Mouse (Mus musculus): Measurements from ENCODE around the gene Crcp. TPM values are rescaled to one million over a fixed set of nuclear protein-coding genes. Genes with fewer than 3 reads are reported as not detected.
A peak's percentile ranks its signal among the peaks of the same experiment; 100 is the strongest.

Gene Crcp
- total RNA-seq, 2 experiments from 2014 or later, result 52.0 to 67.6 TPM

DNA sequence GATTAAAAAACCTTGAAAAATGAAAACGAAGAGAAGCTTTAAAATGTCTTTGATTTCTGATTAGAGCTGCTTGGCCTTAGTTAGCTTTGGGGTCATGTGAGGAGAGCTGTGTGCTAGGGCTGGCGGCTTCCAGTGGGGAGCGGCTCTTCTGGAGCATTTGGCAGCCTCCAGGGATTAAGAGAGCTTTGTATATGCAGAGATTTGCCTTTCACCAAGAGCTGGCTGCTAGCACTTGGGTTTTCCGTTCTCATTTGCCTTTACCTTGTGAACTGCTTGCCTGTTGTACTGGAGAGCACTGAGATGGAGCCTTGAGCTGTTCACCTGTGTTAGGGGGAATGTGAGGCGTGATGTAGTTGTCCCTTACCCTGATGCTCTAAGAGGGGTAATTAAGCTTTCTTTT is 23.4 kb downstream of the Crcp start:
- no peak for ATAC-seq (replicated peaks; ENCODE audit: poor library complexity, severe bottlenecking)

DNA sequence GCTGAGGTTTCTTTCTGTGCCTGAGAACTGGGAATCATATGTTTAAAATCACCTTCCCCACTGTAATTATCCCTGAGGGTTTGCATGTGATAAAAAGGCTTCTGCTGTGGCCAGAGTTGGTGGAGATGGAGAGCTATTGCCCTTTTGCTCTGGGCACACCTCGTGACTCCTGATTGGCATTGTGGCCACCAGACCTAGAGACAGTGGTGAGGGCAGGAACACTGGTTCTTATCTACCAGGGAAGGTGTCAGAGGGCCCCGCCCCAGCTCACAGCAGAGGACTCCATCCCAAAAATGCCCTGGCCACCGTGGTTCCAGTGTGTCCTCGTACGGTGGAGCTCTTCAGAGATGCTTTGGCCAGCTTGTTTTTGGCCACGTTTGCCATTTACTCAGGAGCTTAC is 23.9 kb downstream of the Crcp start:
- ATAC-seq (replicated peaks; ENCODE audit: poor library complexity, severe bottlenecking), result no peak

DNA sequence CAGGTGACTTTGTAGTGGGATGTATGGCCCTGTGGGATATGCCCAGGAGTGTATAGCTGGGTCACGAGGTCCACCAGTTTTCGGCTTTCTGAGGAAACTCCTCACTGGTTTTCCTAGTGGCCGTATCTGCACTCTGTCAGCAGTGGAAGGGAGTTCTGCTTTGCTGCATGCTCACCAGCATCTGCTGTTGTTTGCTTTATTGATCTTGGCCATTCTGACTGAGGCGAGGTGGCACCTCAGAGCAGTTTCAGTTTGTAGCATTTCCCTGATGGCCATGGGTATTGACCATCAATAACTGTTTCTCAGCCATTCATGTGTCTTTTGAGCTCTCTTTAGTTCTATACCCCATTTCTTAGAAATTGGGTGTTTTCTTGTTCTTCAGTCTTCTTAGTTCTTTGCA is 26.6 kb downstream of the Crcp start:
- ATAC-seq (replicated peaks; ENCODE audit: poor library complexity, severe bottlenecking), result no peak

DNA sequence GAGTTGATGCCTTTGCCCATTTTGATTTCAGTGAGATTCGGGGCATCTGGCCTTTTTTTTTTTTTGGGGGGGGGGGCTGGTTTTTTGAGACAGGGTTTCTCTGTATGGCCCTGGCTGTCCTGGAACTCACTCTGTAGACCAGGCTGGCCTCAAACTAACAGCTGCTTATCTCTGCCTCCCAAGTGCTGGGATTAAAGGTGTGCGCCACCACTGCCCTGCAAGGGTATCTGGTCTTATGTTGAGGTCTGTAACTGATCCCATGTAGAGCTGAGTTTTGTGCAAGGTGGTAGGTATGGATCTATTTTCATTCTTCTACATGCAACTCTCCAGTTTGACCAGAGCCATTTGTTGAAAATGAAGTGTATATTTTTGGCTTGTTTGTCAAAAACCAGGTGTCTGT is 27.2 kb downstream of the Crcp start:
- no peak for ATAC-seq (replicated peaks; ENCODE audit: poor library complexity, severe bottlenecking)

DNA sequence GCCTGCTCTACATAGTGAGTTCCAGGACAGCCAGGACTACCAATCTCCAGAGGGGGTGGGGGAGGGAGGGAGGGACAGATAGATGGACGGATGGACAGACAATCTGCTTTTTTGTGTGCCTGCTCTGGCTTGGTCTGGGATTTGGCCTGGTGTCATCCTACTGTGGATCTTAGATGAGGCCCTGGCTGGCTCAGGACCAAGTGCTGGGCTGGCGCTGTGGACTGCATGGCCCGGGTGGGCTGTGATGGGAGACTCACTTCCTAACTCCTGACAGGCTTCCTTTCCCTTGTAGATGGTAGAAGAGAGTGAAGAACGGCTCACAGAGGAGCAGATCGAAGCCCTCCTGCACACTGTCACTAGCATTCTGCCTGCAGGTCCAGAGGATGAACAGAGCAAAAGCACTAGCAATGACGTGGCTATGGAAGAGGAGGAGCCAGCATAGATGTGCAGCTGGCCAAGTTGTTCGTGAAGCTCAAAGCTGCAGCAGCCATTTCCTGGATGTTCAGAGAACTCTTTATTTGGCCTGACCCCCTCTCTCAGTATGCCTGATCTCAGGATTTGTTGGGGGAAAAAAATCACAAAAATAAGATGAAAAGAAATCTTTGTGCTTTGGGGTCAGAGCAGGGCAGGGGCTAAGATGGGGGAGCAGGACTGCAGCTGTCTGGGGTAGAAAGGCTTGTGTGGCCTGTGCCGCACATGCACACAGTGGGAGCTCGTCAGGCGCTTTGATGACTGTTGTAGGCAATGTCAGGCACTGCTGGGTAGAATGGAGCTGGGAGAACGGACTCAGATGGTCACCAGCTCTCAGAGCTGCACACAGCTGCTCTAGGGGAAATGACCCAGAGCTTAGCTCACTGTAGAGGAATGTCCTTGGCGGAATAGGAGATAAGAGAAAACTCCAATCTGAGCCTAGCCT is 30.6 kb downstream of the Crcp start:
- no peak for ATAC-seq (replicated peaks; ENCODE audit: poor library complexity, severe bottlenecking)

DNA sequence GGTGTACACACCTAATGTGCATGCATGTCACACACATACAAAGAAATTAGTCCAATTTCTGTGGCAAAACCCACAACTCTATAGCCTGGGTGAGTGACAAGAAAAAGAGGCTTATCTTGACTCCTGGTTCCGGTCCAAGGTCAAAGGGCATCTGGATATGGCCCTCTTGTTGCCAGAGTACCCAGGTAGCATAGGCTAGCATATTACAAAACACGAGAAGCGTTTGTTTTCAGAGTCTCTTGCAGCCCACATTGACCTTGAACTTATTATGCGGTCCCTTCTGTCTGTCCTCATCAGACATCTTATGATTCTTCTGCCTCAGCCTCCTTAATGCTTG is 31.2 kb downstream of the Crcp start:
- no peak for ATAC-seq (replicated peaks; ENCODE audit: poor library complexity, severe bottlenecking)

DNA sequence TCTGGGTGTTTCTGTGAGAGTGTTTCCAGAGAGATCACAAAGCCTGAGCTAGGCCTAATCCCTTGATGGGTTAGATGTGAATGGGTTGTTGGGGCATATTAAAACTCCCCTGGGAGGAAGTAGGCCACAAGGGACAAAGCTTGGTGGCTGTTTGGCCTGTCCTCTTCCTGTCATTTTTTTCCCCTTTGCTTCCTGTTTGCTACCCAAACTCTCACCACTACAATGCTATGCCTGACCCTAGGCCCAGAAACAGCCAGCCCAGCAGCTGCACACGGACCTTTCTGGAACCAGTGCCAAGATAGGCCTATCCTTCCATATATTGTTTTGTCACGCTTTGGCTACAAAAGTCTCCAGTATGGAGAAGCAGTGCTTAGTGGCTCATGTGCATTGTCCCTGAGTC is 33.0 kb downstream of the Crcp start:
- no peak for ATAC-seq (replicated peaks; ENCODE audit: poor library complexity, severe bottlenecking)

DNA sequence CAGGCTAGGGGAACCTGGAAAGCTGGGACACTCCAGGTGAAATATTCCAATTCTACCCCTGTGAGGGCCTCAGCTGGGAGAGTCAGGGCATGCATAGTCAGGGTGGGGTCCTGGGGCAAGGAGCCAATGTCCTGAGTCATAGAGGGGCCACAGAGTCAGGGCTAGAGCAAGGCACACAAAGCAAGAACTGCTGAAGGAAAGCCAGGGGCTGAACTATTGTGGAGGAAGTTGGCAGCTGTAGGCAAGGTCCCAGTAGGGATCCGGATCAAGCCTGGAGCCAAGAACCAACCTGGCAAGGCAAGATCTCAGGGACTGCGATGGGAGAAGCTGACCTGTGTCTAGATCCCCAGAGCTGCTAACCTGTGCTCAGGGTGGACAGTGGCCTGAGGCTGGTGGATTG is 34.7 kb downstream of the Crcp start:
- no peak for ATAC-seq (replicated peaks; ENCODE audit: poor library complexity, severe bottlenecking)

DNA sequence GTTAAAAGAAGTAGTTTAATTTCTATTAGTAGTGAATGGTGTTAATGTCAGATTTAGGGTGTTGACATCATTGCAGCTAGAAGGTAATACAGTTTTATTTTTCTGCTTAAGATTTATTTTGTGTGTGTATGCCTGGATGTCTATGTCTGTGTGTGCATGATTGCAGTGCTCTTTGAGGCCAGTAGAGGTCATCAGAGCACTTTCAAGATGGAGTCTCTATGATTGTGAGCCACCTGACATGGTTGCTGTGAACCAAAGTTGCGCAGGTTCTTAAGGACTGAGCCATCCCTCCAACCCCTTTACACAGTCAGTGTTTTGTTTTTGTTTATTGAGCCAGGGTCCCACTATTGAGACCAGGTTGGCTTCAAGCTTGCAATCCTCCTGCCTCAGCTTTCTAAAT is 36.5 kb downstream of the Crcp start:
- ATAC-seq (replicated peaks; ENCODE audit: poor library complexity, severe bottlenecking), result peak; percentile 82

DNA sequence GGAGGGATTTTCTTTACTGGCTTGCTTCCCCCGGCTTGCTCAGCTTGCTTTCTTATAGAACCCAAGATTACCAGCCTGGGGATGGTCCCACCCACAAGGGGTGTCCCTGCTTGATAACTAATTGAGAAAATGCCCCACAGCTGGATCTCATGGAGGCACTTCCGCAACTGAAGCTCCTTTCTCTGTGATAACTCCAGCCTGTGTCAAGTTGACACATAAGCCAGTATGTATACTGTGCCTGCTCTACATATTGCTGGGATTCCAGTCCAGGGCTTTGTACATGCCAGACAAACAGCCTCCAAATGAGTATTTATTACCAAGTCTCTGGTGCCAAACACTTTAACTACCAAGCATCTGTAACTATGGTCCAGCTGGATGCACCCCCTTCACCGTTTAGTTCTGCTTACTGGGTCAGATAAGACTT is 38.8 kb downstream of the Crcp start:
- no peak for ATAC-seq (replicated peaks; ENCODE audit: poor library complexity, severe bottlenecking)

DNA sequence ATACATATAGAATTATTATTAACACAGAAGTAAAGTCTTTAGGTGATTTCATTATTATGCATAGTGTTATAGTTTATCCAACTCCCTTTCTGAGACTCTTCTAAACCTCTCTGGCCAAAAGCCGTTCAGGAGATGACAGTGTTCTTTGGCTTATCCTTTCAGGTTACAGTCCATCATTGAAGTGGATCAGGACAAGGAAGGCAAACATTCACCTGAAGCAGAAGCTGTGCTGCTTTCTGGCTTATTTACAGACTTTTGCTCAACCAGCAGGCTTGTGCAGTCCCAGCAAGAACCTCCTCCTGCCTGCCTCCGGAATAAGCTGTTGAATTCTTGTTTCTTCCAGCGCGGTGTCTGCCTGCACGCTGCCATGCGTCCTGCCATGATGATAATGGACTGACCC is 43.9 kb downstream of the Crcp start, which contains the start of gene Tpst1:
Gene Tpst1 (plus strand): TSS at position 301 of the 400 bp plus-strand sequence.
- no peak for ATAC-seq (replicated peaks; ENCODE audit: poor library complexity, severe bottlenecking)

DNA sequence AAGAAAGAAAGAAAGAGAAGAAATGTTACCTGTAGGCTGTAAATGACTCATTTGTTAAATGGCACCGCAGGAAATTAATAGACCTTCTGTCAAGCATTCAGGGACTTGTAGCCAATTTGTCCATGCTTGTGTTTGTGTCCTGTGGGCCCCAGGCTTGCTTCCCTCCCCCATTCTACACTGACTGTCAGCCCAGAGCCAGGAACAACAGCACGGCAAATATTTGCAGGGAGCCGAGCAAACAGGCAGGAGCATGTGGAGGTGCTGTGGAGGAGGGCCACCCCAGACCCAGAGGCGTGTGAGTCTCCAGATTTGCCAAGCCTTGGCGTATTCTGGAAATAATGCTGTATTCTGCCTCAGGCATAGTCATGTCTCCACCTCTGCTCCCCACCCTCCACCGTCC is 45.4 kb downstream of the Crcp start:
- no peak for ATAC-seq (replicated peaks; ENCODE audit: poor library complexity, severe bottlenecking)

DNA sequence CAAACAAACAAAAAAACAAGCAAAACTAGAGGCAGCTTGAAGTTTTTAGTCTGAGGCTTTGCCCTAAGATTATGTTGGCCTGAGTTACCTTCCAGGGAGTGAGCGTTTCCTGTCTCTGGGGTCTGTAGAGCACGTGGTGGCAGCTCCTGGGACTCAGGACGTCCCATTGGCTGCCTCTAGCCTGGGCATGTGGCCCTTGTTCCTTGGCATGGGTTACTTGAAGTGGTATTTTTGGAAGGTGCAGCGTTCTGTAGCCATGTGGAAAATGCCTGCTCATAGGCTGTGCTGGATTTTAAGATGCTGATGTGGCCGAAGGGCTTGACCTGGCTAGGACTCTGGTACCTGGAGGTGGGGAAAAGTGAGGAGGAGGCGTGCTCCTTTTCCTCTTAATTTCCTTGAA is 47.3 kb downstream of the Crcp start:
- ATAC-seq (replicated peaks; ENCODE audit: poor library complexity, severe bottlenecking), result no peak

DNA sequence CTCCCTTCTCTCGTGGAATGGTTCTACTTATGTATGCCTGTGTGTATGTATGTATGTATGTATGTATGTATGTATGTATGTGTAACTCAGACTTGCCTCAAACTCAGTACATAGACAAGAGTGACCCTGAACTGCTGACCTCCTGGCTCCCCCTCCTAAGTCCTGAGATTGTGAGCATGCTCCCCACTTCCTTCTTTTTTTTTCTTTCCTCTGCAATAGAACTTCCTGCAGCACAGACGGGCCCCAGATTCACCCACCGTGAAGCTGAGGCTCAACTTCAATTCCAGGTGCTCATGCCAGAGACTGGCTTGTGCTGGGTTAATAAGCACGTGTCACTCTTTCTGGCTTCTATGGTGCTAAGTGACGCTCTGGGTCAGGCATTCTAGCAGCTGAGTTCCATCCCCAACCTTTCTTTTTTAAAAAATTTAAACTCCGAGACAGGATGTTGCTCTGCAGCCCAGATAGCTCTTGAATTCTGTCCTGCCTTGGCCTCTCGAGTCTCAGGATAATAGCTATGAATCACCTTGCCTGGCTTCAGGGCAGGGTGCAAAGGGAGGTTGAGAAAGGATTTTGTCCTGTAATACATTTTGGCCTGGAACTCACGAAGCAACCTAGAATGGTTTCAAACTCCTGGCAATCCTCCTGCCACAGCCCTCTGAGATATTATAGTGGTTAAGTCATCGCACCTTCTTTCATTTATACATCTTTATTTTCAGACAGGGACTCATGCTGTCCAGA is 49.2 kb downstream of the Crcp start:
- peak; percentile 44 for ATAC-seq (replicated peaks; ENCODE audit: poor library complexity, severe bottlenecking)

DNA sequence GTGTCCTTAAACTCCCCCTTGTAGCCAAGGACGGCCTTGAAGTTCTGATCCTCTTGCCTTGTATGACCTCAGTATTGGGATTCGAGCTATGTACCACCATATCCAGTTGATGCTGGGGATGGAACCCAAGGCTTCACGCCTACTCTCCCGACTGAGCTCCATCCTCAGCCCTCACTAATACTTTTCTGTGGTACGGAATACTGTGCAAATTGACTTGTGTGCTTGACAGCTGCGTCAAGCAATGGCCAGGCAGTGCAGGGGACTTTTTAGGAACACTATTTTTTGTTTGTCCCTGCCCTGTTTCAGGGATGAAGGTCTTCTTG is 49.7 kb downstream of the Crcp start:
- ATAC-seq (replicated peaks; ENCODE audit: poor library complexity, severe bottlenecking), result no peak

DNA sequence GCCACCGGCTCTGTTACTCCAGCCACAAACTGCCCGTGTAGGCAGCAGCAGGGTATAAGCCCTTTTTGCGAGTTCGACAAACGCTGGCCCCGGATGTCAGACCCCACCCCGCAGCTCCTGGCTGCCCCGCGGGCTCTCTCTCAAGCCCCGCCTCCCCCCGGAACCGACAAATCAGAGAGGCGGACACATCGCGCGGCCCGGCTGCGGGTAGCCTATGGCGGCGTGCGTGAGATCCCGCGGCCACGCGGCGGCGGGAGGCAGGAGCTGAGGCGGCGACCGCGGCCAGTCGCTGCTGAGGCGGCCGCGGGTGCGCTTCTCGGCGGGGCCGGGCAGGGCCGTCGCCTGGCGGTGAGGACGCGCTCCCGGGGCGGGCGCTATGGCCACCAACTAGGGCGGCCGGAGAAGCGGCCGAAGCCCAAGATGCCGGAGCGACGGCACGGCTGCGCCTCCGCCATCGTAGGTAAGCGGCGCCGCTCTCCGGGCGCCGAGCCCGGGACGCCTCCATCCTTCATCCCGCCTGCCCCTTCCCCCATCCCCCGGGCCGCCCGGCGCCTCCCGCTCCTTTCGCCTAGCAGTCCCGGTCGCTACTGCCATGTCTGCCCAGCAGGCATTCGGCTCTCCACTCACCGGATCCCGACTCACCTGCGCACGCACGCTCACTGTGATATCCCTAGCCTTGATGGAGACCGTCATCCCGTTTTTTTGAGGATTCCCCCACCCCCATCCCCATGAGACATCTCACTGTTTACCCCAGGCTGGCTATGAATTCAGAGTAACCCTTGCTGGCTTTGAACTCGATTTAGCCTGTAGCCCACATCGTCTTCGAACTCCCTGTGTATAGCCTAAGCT is 50.3 kb downstream of the Crcp start:
- ATAC-seq (replicated peaks; ENCODE audit: poor library complexity, severe bottlenecking), result peak; percentile 81

DNA sequence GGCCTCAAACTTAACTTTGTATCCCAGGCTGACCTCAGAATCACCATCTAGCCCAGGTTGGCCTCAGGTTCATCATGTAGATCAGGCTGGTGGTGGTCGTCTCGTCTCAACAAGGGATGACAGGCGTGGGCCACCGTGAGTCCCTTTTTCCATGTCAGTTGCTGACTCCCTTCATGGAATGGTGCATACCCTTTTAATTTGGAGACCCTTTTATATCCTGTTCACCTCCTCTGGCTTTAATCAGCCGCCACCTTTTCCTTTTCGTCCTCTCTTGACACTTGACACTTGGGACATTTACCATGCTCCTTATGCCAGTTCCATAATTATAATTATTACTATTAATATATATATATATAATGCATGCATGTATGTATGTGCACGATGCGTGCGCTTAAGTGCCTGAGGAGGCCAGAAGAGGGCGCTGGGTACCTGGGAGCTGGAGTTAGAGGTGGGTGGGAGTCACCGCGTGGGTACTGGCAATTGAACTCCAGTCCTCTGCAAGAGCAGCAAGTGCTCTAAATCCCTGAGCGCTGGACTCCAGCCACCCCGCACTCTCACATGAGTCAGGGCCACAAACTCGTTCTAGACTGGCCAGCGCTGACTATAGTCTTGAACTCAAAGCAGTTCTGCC is 51.1 kb downstream of the Crcp start:
- no peak for ATAC-seq (replicated peaks; ENCODE audit: poor library complexity, severe bottlenecking)

DNA sequence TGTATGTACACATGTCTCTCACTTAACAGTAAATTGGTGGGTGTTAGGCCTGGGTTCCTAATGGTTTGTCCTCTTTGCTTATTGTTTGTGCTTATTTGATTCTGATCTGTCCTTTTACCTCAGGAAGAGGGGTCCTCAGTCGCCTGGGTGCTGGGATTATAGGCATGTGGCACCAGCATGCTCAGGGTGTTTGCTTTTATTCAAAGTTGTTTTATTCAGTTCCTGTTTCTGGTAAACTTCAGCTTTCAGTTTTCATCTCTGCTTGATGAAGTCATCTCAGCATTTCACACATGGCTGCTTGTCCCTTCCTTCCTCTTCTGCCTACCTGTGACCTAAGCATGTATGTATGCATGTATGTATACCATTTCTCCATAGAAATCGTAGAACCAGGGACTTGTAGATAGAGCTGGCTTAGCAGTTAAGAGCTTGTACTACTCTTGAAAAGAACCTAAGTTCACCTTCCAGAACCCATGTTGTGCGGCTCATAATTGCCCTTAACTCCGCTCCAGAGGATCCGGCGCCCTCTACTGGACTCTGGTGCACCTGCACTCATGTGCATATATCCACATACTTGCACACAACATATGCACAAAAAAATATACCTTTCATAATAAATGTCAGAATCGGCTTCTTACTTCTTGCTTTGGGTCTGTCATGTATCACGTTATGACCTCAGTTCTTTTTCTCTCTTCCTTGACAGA is 52.2 kb downstream of the Crcp start:
- peak; percentile 64 for ATAC-seq (replicated peaks; ENCODE audit: poor library complexity, severe bottlenecking)

DNA sequence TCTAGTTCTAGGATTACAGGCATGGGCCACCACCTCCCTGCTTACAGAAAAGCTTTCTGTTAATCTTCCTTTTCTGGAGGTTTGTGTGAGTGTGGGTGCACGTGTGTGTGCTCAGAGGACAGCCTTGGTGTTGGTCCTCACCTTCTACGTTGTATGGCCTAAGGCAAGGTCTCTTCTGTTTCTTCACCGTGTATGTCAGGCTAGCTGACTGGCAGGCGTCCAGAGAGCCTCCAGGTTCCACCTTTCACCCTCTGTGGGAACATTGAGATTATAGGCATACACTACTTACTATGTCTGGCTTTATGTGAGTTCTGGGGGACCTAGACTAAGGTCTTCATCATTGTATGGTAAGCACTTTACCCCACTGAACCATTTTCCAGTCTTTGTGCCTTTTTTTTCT is 53.3 kb downstream of the Crcp start:
- no peak for ATAC-seq (replicated peaks; ENCODE audit: poor library complexity, severe bottlenecking)

DNA sequence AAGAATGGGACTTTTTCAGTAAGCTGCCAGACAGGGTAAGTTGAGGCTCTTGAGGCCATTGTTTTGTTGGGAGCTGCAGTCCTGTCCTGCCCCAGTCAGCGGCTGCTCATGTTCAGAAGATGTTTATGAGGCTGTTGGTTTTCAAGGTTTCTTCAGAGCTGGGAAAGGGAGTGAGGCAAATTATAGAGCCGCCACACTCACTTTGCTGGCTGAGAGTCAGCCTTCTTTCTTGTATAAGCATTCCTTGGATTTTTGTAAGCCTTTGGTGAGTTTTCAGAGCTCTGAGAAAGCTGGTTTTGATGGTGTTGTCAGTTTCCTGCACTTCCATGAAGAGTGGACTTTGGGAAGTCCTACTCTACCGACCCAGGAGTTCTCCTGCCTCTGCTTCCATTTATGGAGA is 55.2 kb downstream of the Crcp start:
- no peak for ATAC-seq (replicated peaks; ENCODE audit: poor library complexity, severe bottlenecking)
